Mouse (Mus musculus) B cell, adult 2 months (primary cell): ENCODE measurements at regions not wholly inside any gene's neighbourhood (a gene's known extent, or its start where the extent isn't known, plus 50 kb on each side); places are given as distances from the start of the nearest gene placed in this dataset.

Experiments
- DNase-seq, 2 experiments: peaks; one replicate each; pipeline ENCODE4 v3.0.0; 2022

DNA sequence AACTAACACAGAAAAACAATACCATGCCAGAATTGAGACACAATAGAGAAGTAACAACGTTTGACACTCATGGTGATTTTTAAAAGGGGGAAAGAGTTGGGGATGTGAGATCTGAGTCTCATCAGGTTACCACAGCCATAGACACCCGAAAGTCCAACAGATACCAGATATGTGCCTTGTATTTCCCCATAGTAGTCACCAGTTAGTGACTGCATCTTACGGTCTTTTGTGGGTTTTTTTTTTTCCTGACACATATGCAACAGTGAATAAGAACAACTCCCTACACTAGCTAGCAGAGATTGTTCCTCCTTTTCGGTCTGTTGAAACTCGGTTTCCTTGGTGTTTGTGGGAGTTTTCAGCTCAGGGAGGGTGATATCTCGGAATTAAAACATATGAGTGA is 127.4 kb downstream of the Zbtb18 start:
- DNase-seq = no peak

DNA sequence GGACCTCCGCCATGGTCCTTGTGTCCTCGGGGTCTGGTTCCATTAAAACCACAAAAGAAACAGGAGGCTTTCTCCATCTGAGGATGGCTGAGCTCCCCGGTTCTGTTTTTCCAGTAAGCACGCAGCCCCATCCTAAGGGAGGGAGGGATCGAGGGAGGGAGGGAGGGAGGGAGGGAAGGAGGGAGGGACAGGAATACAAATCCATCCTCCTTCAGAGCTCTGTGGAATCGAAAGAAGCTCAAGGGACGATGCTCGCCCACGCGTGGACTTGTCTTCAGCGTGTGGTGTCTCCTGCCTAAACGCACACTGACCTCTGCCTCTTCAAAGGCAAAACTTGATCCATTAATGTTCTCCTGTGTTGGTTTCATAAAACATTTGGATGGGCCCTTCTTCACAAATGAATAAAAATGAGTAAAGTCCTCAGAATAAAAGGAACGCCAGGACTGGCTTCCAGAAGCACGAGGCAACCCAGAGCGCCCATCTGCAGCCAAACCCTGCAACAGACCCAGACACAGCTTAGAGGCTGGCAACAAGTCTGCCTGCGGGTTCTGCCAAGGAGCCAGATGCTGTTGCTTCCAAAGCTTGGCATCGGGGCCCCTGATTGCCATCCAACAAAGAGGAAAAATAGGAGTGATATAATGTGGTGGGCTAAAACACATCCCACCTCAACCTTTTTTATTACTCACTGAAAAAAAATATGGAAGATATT is 131.0 kb downstream of the Zbtb18 start:
- no peak for DNase-seq

DNA sequence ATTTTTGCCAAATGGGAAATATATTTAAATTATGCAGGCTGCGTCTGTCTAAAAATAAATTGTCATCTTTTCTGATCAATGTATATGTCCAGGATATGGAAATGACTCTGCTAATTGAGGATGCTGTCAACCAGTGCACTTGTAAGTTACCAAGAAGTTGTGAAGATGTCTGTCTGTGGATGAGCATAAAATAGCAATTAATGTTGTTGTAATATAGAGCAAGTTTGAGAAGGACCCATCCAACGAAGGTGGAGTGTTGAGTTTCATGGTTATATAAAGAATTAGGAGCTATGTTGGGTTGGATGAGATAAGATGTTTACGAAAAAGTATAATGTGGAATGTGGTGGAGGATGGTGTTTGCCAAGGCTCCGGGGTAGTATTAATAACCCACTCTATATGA is 131.6 kb downstream of the Zbtb18 start:
- no peak for DNase-seq

DNA sequence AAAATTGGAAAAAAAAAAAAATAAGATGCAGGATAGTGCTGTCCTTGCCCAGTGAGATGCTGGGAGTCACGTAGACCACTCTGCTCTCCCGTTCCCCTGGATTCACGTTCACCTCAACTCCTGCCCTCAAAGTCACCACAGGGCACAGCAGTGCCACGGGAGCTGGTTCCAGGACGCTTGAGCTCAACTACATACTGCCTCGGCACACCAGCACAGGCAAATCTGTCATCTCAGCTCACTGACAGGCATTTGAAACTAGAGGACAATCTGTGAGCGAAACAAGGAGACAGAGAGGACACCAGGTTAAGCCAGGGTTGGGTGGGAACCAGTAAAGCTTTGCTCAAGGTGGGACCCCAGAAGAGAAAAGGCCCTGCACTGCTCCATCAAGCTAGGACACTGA is 132.2 kb downstream of the Zbtb18 start:
- no peak for DNase-seq

DNA sequence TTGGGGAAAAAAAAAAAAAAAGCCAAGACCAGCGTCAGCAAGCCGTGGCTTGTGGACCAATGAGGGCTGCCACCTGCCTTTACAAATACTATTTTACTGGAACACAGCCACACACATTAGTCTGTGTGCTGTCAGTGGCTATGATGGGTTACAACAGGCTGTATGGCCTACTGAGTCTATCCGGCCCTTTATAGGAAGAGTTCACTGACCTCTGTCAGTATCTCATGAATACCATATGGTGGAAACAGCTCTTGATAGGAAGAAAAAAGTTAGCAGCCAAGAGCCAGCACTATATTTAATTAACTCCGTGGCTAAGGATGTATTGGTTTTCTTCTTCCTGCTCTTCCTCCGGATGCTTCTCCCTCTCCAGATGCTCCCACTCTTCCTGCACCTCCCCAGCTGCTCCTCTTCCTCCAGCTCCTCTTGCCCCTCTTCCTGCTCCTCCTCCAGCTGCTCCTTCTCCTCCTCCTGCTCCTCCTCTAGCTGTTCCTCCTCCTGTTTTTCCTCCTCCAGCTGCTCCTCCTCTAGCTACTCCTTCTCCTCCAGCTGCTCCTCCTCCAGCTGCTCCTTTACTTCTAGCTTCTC is 142.2 kb downstream of the Zbtb18 start:
- no peak for DNase-seq

DNA sequence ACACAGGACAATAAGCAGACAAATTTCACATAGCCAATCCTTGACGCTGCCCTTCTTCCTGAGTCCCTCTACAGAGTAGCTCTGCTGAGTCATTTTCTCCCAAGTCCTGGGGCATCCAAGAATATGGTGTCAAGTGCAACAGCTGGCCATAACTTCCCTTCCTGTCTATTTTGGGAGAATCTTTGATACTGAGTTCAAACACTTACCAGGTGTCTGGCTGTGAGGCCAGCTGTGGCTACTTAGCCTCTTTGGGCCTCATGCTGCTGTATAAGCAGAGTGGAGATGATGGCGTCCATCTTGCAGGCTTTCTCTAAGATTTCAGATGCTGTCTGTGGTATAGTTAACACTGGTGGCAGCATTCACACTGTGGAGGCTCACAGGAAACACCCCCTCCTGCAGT is 143.2 kb downstream of the Zbtb18 start:
- no peak for DNase-seq

DNA sequence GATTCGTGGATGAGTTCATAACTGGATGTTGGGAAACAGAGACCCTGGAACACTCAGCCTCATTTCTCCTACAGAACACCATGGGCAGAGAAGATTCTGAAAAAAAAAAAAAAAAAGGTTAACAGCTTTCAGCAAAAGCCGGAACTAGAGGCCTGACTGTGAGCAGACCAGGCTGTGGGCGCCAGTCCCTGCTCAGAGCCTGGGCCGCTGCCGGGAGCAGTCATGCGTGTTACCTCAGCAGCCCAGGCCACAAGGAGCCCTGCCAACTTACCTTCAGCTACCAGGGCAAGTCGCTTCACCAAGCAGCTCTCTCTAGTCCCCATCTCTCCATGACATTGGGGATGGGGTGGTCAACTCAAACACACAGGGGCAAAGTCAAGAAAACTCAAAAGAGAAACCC is 140.6 kb upstream of the 1700016C15Rik start:
- DNase-seq = peak; percentile 6 to 15

DNA sequence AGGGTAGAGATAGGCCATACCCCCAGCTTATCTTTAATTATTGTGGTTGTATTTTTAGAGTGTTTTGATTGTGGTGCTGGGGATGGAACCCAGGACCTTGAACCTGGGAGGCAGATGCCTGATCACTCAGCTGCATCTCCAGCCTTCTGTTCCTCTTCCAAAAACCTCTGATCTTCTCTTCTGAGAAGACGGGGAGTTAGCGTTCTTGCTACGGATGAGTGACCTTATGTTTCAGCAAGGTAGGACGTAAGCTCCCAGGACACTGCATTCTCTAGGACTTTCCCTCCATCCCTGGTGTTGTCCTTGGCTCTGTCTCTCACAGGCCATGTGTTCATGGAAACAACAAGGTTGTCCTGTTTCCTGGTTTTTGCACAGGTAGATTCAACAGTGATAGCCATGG is 140.0 kb upstream of the 1700016C15Rik start:
- no peak for DNase-seq

DNA sequence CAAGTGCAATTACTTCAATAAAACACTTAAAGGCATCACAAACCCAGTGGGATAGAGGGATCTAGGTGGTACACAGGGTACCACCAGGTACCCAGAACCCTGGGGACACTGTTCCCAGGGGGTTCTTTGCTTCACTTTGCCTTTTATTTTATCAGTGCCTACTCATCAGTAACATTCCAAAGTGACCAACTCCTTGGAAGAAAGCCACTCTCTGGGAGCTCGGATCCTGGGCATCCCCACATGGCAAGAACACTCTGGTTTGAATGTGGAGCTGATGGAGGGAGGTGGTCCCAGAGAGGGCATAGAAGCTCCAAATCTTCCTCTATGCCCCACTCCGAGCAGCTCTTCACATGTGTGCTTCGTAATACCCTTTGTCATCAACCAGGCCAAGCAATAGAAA is 137.9 kb upstream of the 1700016C15Rik start:
- no peak for DNase-seq

DNA sequence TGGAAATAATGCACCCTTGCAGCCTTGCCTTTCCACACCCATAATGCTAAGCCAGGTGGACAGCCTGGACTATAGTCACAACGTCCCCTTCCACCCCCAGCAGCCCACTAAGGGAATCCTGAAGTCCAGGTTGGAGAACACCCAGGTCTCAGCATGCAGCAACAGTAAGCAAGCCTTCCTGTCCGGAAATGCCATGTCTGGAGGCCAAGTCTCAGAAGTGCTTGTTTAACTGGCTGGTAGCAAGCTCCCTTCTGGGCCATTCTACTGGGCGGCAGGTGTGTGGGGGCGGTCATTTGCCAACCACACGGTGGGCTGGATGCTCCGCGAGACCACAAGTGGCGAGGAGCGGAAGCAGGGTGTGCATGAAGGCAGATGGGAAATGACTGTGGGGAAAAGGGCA is 137.3 kb upstream of the 1700016C15Rik start:
- DNase-seq = no peak

DNA sequence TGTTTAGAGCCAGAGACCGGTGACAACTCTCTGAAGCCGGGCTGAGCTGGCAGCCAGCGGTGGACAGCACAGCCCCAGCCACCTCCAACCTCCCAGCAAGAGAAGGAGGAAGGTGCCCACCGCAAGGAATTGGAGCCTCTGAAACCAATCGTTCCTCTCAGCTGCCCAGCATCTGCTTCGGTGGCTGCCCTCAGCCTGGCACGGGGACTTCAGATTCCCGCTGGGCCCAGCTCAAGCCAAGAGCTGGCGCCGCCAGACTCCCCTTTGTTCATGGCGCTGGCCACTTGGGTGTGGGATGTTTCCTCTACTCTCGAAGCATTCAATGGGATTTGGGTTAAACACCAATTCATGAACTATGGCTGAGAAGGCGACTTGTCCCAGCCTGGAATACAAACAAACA is 135.3 kb upstream of the 1700016C15Rik start:
- DNase-seq = no peak

DNA sequence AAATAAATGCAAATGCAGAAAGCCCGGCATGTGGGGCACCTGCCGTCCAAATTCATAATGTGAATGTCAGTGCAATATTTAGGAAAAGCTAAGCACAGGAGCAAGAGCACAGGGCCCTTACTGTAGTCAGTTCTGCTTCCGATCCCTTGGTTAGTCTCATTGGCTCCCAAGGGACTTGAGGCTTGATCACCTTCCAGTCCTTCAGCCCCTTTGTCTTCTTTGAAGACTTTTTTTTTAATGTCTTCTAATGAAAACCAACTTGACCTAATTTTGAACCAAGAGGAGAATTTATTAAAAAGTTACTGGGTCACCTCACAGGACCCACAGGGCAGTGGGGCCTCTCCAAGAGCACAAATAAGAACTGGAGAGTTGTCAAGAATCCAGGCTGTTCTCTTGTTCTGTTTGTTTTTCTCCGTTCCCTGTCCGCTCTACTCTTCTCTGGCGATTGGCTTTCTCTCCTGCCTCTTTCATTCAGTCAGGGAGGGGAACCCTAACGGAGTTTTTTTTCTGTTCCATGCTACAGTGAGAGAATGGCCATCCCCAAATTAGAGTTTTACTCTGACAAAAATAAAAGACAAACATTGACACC is 134.2 kb upstream of the 1700016C15Rik start:
- peak; percentile 7 to 16 for DNase-seq

DNA sequence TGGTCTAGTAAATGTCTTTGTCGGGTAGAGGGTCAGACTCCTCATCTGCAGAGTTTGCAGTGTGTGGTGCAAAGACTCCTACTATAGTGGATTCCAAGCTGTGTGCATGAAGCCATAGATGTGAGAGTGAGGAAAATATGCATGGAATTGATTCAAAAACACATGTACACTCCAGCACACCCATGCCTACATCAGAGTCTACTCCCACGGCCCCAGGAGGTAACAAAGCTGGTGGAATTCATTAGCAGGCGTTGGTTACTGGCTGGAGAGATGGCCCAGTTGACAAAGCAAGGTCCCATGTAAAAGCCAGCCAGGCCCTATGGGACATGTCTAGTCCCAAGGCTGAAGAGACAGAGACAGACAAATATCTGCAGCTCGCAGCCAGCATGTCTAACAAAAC is 132.6 kb upstream of the 1700016C15Rik start:
- no peak for DNase-seq

DNA sequence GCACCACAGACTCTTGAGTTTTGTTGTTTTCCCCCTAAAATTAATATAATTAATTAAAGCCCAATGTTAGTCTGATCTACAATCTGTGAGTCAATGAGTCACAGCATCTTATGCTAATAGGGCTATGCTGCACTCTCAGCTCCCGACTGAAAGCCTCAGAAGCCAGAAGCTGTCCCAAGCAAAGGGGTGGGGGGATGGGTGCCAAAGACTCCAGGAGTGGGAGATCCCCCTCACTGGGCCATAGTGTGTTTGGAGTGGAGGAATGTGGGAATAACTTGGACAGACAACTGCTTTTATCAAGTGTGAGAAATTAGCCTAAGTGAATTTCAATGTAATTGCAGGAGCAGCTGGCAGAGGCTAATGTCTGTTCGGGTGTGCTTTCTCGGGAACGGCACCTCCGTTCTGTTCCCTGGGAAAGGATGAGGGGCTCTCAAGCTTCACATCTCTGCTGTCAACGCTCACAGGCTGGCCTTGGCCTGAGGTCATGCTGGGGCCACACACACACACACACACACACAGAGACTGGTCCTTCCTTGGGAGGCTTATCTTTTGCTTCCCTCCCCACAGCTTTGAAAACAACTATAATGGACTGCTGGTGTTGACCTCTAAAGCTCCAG is 124.2 kb upstream of the 1700016C15Rik start:
- no peak for DNase-seq

DNA sequence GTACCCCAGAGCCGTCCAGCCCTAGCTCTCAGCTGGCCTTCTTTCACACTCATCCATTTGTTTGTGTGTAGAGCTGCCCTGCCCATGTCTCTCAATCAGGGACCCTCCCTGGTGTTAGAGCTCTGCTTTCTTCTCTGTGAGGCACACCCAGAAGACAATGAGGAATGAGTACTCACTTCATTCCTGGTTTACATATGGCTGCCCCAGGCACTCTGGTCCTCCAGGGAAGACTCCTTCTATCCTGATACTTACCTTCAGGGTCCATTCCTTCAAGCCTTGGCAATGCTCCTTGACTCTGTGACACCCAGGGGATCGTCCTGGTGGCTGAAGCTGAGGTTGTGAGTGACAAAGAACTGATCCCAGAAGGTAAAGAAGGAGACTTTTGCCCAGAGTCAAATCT is 122.0 kb upstream of the 1700016C15Rik start:
- no peak for DNase-seq

DNA sequence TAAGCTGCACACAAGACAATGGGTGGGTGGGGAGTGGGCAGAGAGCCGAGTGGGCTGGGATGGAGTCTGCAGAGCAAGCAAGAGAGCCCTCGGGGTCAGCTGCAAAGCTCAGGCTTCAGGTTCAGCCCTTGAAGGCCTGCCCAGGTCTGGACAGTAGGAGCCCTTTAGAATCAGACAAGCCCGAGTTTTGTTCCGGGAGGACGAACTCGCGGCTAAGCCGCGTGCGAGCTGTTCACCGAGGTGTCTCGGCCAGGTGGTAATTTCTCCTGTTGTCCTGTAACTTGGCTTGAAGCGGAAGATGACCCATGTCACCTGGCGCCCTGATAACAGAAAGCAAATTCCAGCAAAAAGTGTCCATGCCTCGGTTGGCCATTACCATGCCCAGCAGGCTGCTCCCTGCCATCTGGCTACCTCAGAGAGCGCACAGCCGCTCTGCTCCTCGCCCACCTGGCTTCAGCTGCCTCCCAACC is 121.0 kb upstream of the 1700016C15Rik start:
- no peak for DNase-seq

DNA sequence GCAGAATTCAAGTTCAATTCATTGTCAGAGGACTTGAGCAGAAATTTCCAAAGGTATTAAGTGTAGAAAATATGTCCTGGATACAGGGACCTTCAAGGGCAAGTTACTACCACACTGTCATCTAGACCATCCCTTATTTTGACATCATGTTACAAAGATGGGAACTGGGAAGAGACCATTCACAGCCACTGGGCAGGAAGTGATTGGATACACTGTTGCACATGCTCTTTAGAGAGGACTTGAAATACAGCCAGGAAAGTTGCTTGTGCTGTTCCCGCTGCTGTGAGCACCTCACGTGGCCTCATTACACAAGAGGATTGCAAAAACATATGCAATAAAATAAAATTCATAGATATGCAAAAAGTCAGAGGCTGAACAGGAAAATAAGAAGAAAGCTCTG is 120.4 kb upstream of the 1700016C15Rik start:
- DNase-seq = no peak

DNA sequence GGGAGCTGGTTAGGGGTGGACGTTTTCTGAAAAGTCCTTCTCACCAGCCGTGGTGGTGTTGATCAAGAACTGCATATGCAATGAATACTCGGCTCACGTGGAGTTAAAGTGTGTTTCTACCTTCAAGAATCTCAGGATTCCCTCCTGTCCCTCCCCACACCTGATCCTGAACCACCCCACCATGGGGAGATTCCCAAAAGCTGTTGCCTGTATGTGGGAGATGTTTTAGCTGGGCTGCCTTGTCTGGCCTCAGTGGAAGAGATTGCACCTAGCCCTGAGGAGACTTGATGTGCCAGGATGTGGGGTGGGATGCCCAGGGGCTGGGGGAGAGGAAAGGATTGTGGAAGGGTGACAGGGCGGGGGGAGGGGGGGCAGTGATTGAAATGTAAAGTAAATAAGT is 119.9 kb upstream of the 1700016C15Rik start:
- DNase-seq = no peak

DNA sequence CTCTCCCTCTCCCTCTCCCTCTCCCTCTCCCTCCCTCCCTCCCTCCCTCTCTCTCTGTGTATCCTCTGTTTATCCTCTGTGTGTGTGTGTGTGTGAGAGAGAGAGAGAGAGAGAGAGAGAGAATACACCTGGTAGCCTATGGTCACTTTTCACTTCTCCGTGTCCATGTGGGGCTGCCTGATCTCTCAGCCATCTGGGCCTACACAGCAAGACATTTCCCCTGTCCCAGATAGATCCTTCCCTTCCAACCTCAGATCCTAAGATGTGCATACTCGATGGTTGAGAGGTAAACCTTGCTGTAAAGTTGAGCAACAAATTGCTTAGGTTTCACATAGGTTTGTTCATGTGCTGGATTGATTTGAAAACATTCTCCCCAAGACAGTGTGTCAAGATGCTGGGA is 119.5 kb upstream of the 1700016C15Rik start:
- no peak for DNase-seq

DNA sequence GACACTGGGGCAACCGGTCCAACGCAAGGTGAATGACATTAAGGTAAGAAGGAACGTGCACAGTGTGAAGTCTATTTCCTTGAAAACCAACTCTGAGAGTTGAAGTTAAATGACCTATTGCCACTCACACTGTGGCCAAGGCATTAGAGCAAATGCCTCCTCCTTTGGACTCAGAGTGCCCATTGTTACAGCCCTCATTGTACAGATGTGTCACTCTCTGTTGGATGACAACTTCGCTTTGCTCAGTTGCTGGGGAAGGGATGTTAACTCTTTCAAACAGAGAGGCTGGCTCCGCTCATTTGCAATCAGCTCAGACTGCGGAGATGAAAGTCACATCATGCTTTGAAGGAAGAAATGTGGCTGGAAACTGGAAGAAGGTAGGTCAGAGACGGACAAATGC is 117.1 kb upstream of the 1700016C15Rik start:
- no peak for DNase-seq

DNA sequence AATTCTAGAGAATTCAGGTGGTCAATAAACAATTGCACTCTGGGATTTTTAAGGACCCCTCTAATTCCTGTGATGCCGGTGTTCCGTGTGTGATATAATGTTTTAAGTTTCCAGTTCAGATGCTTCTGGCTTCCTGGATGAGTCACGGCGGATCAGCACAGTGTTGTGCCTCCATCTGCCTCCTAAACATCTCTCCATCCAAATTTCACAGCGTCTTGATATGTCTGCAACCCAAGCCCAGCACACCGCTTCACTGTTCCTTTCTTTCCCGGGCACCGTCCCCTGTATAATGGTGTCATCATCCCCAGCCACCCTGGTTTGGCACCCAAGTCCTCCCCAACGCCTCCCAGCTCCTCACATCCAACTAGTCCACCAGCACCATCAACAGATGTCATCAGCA is 114.0 kb upstream of the 1700016C15Rik start:
- no peak for DNase-seq

DNA sequence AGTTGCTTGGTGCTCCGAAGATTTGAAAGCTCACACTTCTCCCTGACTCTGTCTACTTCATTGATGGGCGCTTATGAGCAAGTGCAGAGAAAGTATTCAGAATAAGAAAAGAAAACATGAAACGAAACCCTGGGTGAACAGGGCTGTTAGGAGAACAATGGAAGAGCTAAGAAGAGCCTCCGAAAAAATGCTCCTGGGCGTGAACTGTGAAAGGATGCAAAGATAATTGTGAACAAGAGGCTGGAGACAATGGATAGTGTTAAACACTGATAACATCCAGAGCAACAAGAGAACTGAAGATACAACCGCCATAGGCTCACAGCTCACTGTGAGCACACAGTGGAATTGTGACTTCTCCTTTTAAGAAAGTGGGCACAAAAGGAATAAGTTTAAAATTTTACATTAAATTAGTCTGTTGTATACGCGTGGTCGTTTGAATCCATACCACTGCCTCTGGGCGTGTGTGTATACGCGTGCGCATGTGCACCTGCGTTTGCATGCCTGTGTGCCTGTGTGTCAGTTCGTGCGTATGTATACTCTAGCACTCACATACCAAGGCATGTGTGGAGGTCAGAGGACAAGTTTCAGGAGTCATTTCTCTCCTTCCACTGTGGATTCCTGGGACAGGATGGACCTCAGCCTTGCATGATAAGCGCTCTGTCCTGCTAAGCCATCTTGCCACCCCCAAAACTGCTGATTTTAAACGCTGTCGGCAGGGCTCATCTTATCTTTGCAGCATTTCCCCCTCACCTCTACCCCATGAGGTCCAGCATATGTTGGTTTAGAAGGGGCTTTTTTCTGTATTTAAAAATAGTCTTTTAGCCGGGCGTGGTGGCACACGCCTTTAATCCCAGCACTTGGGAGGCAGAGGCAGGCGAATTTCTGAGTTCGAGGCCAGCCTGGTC is 113.0 kb upstream of the 1700016C15Rik start:
- no peak for DNase-seq

DNA sequence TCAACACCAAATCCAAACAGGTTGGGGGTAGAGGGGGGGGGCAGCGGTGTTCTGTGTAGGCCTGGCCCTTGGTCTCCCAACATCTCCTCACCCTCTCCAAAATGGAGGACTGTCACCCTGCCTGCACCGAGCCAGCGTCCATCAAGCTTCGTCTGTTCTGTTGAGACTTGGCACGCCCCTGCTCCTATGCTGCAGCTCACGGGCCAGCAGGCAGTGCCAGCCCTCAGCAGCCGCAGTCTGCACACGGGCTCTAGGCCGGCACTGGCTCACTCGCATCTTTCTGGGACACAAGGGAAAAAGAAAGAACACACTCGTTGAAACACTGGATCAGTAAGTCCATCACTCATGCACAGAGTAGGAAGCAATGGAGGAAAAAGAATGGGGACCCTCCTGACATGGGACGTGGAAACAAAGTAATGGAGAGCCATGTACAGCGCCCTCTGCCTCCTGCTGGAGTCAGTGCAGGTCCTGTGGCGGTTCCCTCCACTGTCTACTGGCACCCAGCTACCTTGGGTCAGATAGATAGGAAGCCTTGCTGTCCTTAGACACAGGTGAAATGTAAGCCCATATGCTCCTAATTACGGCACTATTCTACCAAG is 109.0 kb upstream of the 1700016C15Rik start:
- DNase-seq = peak; percentile 25
